Mouse (Mus musculus) CD4-positive, CD25-positive, alpha-beta regulatory T cell, adult 4 months (primary cell): ENCODE results near the gene Rab40c. TPM values are rescaled to one million over a fixed set of nuclear protein-coding genes. Genes with fewer than 3 reads are reported as not detected.

ENCODE experiments used
- ATAC-seq: one replicate; pipeline ENCODE4 v1.8.0; 2017
- polyA plus RNA-seq, 2 experiments: library from polyadenylated mRNA; unstranded; fragments of 100-300 nt; shearing (Covaris generic); gene quantifications; one replicate each; pipeline ENCODE4 v1.2.1; 2017

Rab40c gene
- polyA plus RNA-seq, 2 experiments from 2014 or later, result 6.6 to 7.3 TPM

- no peak for ATAC-seq
These were observed 26.1 kb upstream of the Rab40c start for GRCm38 (mm10) chr17:25945517-25946155.

- ATAC-seq, result no peak
These were observed 25.0 kb upstream of the Rab40c start, which contains the start of the genes Pigq and Nhlrc4 for GRCm38 (mm10) chr17:25944366-25945163. Gene Pigq, minus strand, starts transcription at chr17:25944936. Gene Nhlrc4, minus strand, starts transcription at chr17:25944961.

GRCm38 (mm10) chr17:25943769-25944168, 24.2 kb upstream of the Rab40c start:
- no peak for ATAC-seq

GRCm38 (mm10) chr17:25943221-25943620, 23.7 kb upstream of the Rab40c start:
- ATAC-seq, result no peak

- ATAC-seq, result no peak
These were observed 23.1 kb upstream of the Rab40c start for GRCm38 (mm10) chr17:25942597-25943151.

GRCm38 (mm10) chr17:25941511-25942241, 22.1 kb upstream of the Rab40c start:
- peak; percentile 72 for ATAC-seq

GRCm38 (mm10) chr17:25934526-25934925, 15.0 kb upstream of the Rab40c start:
- ATAC-seq, result no peak

GRCm38 (mm10) chr17:25925348-25925747, 5.8 kb upstream of the Rab40c start:
- ATAC-seq, result no peak

GRCm38 (mm10) chr17:25922120-25922519, 2.6 kb upstream of the Rab40c start:
- ATAC-seq, result no peak

- ATAC-seq, result peak; percentile 91
These were observed 487 bp upstream of the Rab40c start for GRCm38 (mm10) chr17:25919786-25920642.

- no peak for ATAC-seq
These were observed 1.3 kb downstream of the Rab40c start for GRCm38 (mm10) chr17:25918037-25918750.

- no peak for ATAC-seq
These were observed 2.4 kb downstream of the Rab40c start for GRCm38 (mm10) chr17:25916931-25917647.

GRCm38 (mm10) chr17:25914295-25914694, 5.2 kb downstream of the Rab40c start:
- no peak for ATAC-seq

- no peak for ATAC-seq
These were observed 5.7 kb downstream of the Rab40c start for GRCm38 (mm10) chr17:25913877-25914275.

GRCm38 (mm10) chr17:25913186-25913876, 6.2 kb downstream of the Rab40c start:
- no peak for ATAC-seq

GRCm38 (mm10) chr17:25911816-25912215, 7.7 kb downstream of the Rab40c start:
- no peak for ATAC-seq

- ATAC-seq, result no peak
These were observed 11.9 kb downstream of the Rab40c start for GRCm38 (mm10) chr17:25907640-25908039.

GRCm38 (mm10) chr17:25903061-25903460, 16.5 kb downstream of the Rab40c start:
- no peak for ATAC-seq

GRCm38 (mm10) chr17:25900193-25900592, 19.3 kb downstream of the Rab40c start:
- no peak for ATAC-seq

- ATAC-seq, result no peak
These were observed 23.6 kb downstream of the Rab40c start for GRCm38 (mm10) chr17:25895891-25896290.
